Mouse (Mus musculus) kidney, adult 2 months (tissue): ENCODE measurements around the gene Fads2.

Experiments
- CTCF ChIP-seq: fragments of 200-500 bp; conservative IDR thresholded peaks from 2 replicates; pipeline ENCODE4 v1.5.1; 2011; ENCODE audit warnings: low read depth, mild to moderate bottlenecking, control low read depth, low read length, moderate library complexity, mixed read lengths; ENCODE audit not compliant: insufficient read depth, insufficient read length
- POLR2A ChIP-seq: fragments of 200-500 bp; IDR thresholded peaks from one replicate; pipeline ENCODE4 v1.6.1; 2011; ENCODE audit warnings: low read depth, low read length, control low read depth

- TF ChIP-seq POLR2A, result no peak
- peak; percentile 88 for TF ChIP-seq CTCF
These were observed 66.6 kb downstream of the Fads2 start for GRCm38 (mm10) chr19:10034785-10035447.
